Mouse (Mus musculus) duodenum, adult 2 months (tissue): ENCODE results near the gene Tent4a. TPM values are rescaled to one million over a fixed set of nuclear protein-coding genes. Genes with fewer than 3 reads are reported as not detected.

Experiments used
- polyA plus RNA-seq: library from polyadenylated mRNA; depleted of rRNA; stranded (reverse); fragments of >200 nt; gene quantifications from 2 replicates; pipeline ENCODE4 v1.2.3, GENCODE M21; 2012; ENCODE audit warnings: low replicate concordance; rRNA removed

The Tent4a gene
- polyA plus RNA-seq = 6.5 and 9.6 TPM in 2 replicates

GRCm38 (mm10) chr13:69534334-69534653 is at the start of gene Tent4a:
Gene Tent4a (minus strand): TSS chr13:69534617.

GRCm38 (mm10) chr13:69533405-69534333 is 748 bp downstream of the Tent4a start, which contains the start of gene Nsun2:
Gene Nsun2 (plus strand): TSS chr13:69533746.

Other genes starting within 250 kb of the Tent4a start
- 16.4 and 22.0 TPM in 2 replicates for gene Nsun2, start 871 bp downstream of the Tent4a start, polyA plus RNA-seq
- gene Srd5a1, start 76.8 kb upstream of the Tent4a start, polyA plus RNA-seq = 11.7 and 17.7 TPM in 2 replicates
- 0.18 and 0.57 TPM in 2 replicates for gene Ube2ql1, start 205.3 kb upstream of the Tent4a start, polyA plus RNA-seq